Mouse (Mus musculus): ENCODE data around the gene Otulinl.

DNA sequence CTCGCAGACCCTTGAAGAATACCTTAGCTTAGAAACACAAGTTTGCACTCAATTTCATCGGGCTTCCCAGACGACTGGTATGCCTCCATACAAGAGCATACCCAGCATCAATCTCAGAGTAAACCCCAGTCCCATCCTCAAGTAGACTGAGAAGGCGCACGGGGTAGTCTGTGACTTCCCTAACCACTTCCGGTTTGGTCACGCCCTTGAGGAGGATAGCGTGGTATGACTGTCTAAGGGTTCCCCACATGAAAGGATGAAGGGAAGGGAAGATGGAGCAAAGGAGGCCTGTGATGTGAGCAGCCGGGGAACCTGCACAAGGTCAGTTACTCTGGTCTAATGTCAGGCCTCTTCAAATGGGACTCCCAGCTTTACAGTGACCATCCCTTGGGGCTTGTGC lies 53.6 kb downstream of the Otulinl start:
- TF ChIP-seq GATA1 (IDR thresholded peaks at IDR 0.05; ENCODE audit: borderline replicate concordance, low read length) = no peak
- no peak for TF ChIP-seq FLI1 (IDR thresholded peaks at IDR 0.05; ENCODE audit: low read length)
